Mouse (Mus musculus): ENCODE results near the gene Imp4.

DNA sequence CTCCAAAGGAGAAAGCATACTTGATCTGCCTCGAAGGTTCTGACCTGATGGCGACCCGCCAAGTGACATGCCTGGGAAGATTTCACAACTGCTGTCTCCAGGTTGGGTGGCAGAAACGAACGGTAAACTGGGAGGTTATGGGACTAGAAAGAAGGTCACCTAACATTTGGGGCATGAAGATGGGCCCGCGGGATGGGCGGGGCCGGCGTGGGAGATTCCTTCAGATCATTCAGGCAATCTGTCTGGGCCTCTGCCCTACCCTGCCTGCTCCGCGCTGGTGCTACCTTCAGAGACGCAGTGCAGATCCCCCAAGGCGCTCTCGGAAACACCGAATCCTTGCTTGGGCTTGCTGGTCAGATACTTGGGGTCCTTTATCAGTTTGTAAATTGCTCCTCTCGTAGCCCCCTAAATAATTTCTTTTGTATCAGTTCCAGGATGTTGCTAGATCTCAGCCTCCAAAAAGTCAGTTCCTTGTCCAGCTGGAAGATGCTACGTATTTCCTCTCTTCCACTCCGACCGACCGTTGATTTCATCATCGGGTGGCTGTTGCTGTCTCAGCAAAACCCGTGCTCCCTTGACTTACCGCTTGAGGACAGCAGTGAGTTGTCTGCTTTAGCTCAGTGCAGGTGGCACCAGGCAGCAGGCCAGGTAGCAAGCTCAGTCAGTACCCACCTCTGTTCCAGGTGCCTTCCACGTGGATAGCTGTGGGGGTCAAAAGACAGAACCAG, 46.0 kb downstream of the Imp4 start:
- TF ChIP-seq CTCF (conservative IDR thresholded peaks at IDR 0.05; ENCODE audit: low read length) (peak; percentile 54), POU5F1 (IDR thresholded peaks at IDR 0.05; ENCODE audit: borderline replicate concordance, low read length) (no peak), NANOG (IDR thresholded peaks at IDR 0.05; ENCODE audit: borderline replicate concordance, low read length) (no peak)

All from E14TG2a.4 (cell line).